In genomic region chr7:131371880-131372651, GRCm38 (mm10) we compare ENCODE assay signal across 7 mouse cellular contexts. TPM values are rescaled to one million over a fixed set of nuclear protein-coding genes. Genes with fewer than 3 reads are reported as not detected.
A peak's percentile ranks its signal among the peaks of the same experiment; 100 is the strongest.
DNase-seq lines count a peak whose midpoint lies in the region; ATAC-seq lines count a peak whose summit lies in the region.

No protein-coding gene starts in this region.

- no peaks in the 10 kb centered on the region for H3K9me3 ChIP-seq in intestine, embryonic 16.5 days (ENCODE audit: control insufficient read depth, low read length)
- H3K9me3 ChIP-seq in neural tube, embryonic 12.5 days, result no peaks in the 10 kb centered on the region

- peak overlapping the region; percentile 69 for H3K4me2 ChIP-seq in intestine, embryonic 16.5 days (ENCODE audit: low read depth, low read length)
- H3K4me2 ChIP-seq in neural tube, embryonic 12.5 days (replicated peaks), result peak overlapping the region; percentile 83

- H3K9ac ChIP-seq in intestine, embryonic 16.5 days (ENCODE audit: low read depth, low read length), result peak overlapping the region; percentile 93; the same call in 1 of the 2 replicates
- H3K9ac ChIP-seq in neural tube, embryonic 12.5 days, result peak overlapping the region; percentile 91; the same call in 1 of the 2 replicates

- 70% methylated on average over 9 of the region's 9 CpGs for WGBS in intestine, embryonic 16.5 days
- 68% methylated on average over 9 of the region's 9 CpGs for WGBS in neural tube, embryonic 12.5 days

- no peak for ATAC-seq in intestine, embryonic 16.5 days
- ATAC-seq in neural tube, embryonic 12.5 days (ENCODE audit: low FRiP score, low read depth), result no peak
- ATAC-seq in activated CD4-positive, CD25-positive, alpha-beta regulatory T cell, adult 4 months, result no peak

- DNase-seq in thymus, postnatal 14 days, result peak; percentile 22
- DNase-seq in thymus, postnatal 25 days, result no peak
- DNase-seq in embryo, embryonic 9.5 days (ENCODE audit: extremely low spot score), result peak; percentile 5
- DNase-seq in urinary bladder, adult 2 months (ENCODE audit: low spot score), result no peak

- H3K4me1 ChIP-seq in intestine, embryonic 16.5 days (ENCODE audit: control insufficient read depth, insufficient read depth, low read length), result peaks cover 13% of the 10 kb centered on the region; the same call in 1 of the 2 replicates
- H3K4me1 ChIP-seq in neural tube, embryonic 12.5 days, result no peaks in the 10 kb centered on the region

- H3K27ac ChIP-seq in intestine, embryonic 16.5 days (ENCODE audit: low read length), result peak overlapping the region; percentile 96
- H3K27ac ChIP-seq in neural tube, embryonic 12.5 days, result no peak overlapping the region

- no peaks in the 10 kb centered on the region for H3K36me3 ChIP-seq in intestine, embryonic 16.5 days (ENCODE audit: control insufficient read depth, insufficient read depth, low read length)
- H3K36me3 ChIP-seq in neural tube, embryonic 12.5 days, result peaks cover 6% of the 10 kb centered on the region; the same call in 1 of the 2 replicates

- H3K27me3 ChIP-seq in intestine, embryonic 16.5 days (replicated peaks; ENCODE audit: control insufficient read depth, insufficient read depth, low read length), result no peaks in the 10 kb centered on the region
- H3K27me3 ChIP-seq in neural tube, embryonic 12.5 days (replicated peaks), result no peaks in the 10 kb centered on the region

- H3K4me3 ChIP-seq in intestine, embryonic 16.5 days (ENCODE audit: low read length), result peak overlapping the region; percentile 83
- H3K4me3 ChIP-seq in neural tube, embryonic 12.5 days, result peak overlapping the region; percentile 69

RNA-seq across cellular contexts. Expression of gene Pstk, which starts 1.1 kb away (rescaled TPM):
- 70.1 and 71.4 TPM in 2 replicates for polyA plus RNA-seq in intestine, embryonic 16.5 days (2015; fragmentation: Nextera tagmentation; extraction: Ambion mirVana)
- polyA plus RNA-seq in neural tube, embryonic 12.5 days (2016; fragmentation: Nextera tagmentation; extraction: Ambion mirVana), result 47.5 and 49.6 TPM in 2 replicates
- 47.4 and 49.2 TPM in 2 replicates for polyA plus RNA-seq in urinary bladder, adult 2 months (2012; rRNA removed)
- 10 to 100 TPM; 33.6 to 39.6 TPM for polyA plus RNA-seq in activated CD4-positive, CD25-positive, alpha-beta regulatory T cell, adult 4 months (2017; shearing (Covaris generic))

RNA-seq across cellular contexts. Expression of gene 2310057M21Rik, which starts 9.5 kb away (rescaled TPM):
- 20.0 TPM in 2 replicates for polyA plus RNA-seq in intestine, embryonic 16.5 days (2015; fragmentation: Nextera tagmentation; extraction: Ambion mirVana)
- polyA plus RNA-seq in neural tube, embryonic 12.5 days (2016; fragmentation: Nextera tagmentation; extraction: Ambion mirVana), result 19.8 and 25.3 TPM in 2 replicates
- 7.9 and 8.3 TPM in 2 replicates for polyA plus RNA-seq in urinary bladder, adult 2 months (2012; rRNA removed)
- 10 to 100 TPM; 12.7 to 18.5 TPM for polyA plus RNA-seq in activated CD4-positive, CD25-positive, alpha-beta regulatory T cell, adult 4 months (2017; shearing (Covaris generic))

RNA-seq across cellular contexts. Expression of gene Ikzf5, which starts 38.3 kb away (rescaled TPM):
- 8.1 and 9.4 TPM in 2 replicates for polyA plus RNA-seq in intestine, embryonic 16.5 days (2015; fragmentation: Nextera tagmentation; extraction: Ambion mirVana)
- polyA plus RNA-seq in neural tube, embryonic 12.5 days (2016; fragmentation: Nextera tagmentation; extraction: Ambion mirVana), result 19.0 and 22.4 TPM in 2 replicates
- polyA plus RNA-seq in urinary bladder, adult 2 months (2012; rRNA removed), result 14.4 and 15.2 TPM in 2 replicates
- polyA plus RNA-seq in activated CD4-positive, CD25-positive, alpha-beta regulatory T cell, adult 4 months (2017; shearing (Covaris generic)), result 10 to 100 TPM; 23.1 to 28.7 TPM

RNA-seq across cellular contexts. Expression of gene Acadsb, which starts 38.3 kb away (rescaled TPM):
- polyA plus RNA-seq in intestine, embryonic 16.5 days (2015; fragmentation: Nextera tagmentation; extraction: Ambion mirVana), result 70.5 and 75.2 TPM in 2 replicates
- polyA plus RNA-seq in neural tube, embryonic 12.5 days (2016; fragmentation: Nextera tagmentation; extraction: Ambion mirVana), result 73.8 and 80.6 TPM in 2 replicates
- polyA plus RNA-seq in urinary bladder, adult 2 months (2012; rRNA removed), result 43.6 and 55.7 TPM in 2 replicates
- polyA plus RNA-seq in activated CD4-positive, CD25-positive, alpha-beta regulatory T cell, adult 4 months (2017; shearing (Covaris generic)), result 10 to 100 TPM; 33.3 to 36.3 TPM

RNA-seq across cellular contexts. Expression of gene Fam24a, which starts 38.4 kb away (rescaled TPM):
- not detected in 2 replicates for polyA plus RNA-seq in intestine, embryonic 16.5 days (2015; fragmentation: Nextera tagmentation; extraction: Ambion mirVana)
- polyA plus RNA-seq in neural tube, embryonic 12.5 days (2016; fragmentation: Nextera tagmentation; extraction: Ambion mirVana), result not detected in 2 replicates
- not detected in 2 replicates for polyA plus RNA-seq in urinary bladder, adult 2 months (2012; rRNA removed)
- polyA plus RNA-seq in activated CD4-positive, CD25-positive, alpha-beta regulatory T cell, adult 4 months (2017; shearing (Covaris generic)), result not detected

Comparison
In these comparisons a context has a peak if more than half of its experiments do, and no peak if none do; other contexts are left out.
1. DNase-seq: peak in thymus, postnatal 14 days (single experiment) and embryo, embryonic 9.5 days (single experiment); none in thymus, postnatal 25 days (single experiment) and urinary bladder, adult 2 months (single experiment).